Mouse (Mus musculus) intestine, postnatal 0 days (tissue): ENCODE results near the gene Rcvrn. TPM values are rescaled to one million over a fixed set of nuclear protein-coding genes. Genes with fewer than 3 reads are reported as not detected.
A peak's percentile ranks its signal among the peaks of the same experiment; 100 is the strongest.

ENCODE experiments used
- ATAC-seq: fragments of 200-750 bp; cut with Nextera tagmentation; 2 replicates; pipeline ENCODE4 v1.8.0; 2017; ENCODE audit warnings: mild to moderate bottlenecking, moderate TSS enrichment, moderate library complexity
- H3K27ac ChIP-seq: fragments of 300-500 bp; sonication (generic); 2 replicates; pipeline ENCODE4 v1.5.1; 2014; ENCODE audit warnings: mild to moderate bottlenecking, low read depth, low read length, moderate library complexity
- H3K27me3 ChIP-seq: fragments of 300-500 bp; sonication (generic); replicated peaks from 2 replicates; pipeline ENCODE4 v1.6.1; 2014; ENCODE audit warnings: low read length, mixed read lengths; ENCODE audit not compliant: control insufficient read depth, insufficient read depth
- H3K36me3 ChIP-seq: fragments of 300-500 bp; sonication (generic); 2 replicates; pipeline ENCODE4 v1.6.1; 2014; ENCODE audit warnings: mild to moderate bottlenecking, moderate library complexity; ENCODE audit not compliant: control insufficient read depth, insufficient read depth
- H3K4me1 ChIP-seq: fragments of 300-500 bp; sonication (generic); replicated peaks from 2 replicates; pipeline ENCODE4 v1.6.1; 2014; ENCODE audit warnings: antibody characterized with exemption, low read length, mixed read lengths; ENCODE audit not compliant: control insufficient read depth, insufficient read depth
- H3K4me2 ChIP-seq: fragments of 300-500 bp; sonication (generic); replicated peaks from 2 replicates; pipeline ENCODE4 v1.6.1; 2014; ENCODE audit warnings: low read depth, mild to moderate bottlenecking, moderate library complexity
- H3K4me3 ChIP-seq: fragments of 300-500 bp; sonication (generic); 2 replicates; pipeline ENCODE4 v1.5.1; 2014; ENCODE audit warnings: low read depth, low read length
- H3K9ac ChIP-seq: fragments of 300-500 bp; sonication (generic); 2 replicates; pipeline ENCODE4 v1.6.1; 2014; ENCODE audit warnings: mild to moderate bottlenecking, low read depth, low read length
- H3K9me3 ChIP-seq: fragments of 300-500 bp; sonication (generic); 2 replicates; pipeline ENCODE4 v1.6.1; 2016; ENCODE audit warnings: mixed run types; ENCODE audit not compliant: control insufficient read depth
- CTCF ChIP-seq: sonication (generic); IDR thresholded peaks from 2 replicates; pipeline ENCODE4 v1.5.1; 2016; ENCODE audit warnings: low read depth, mild to moderate bottlenecking, control low read depth, antibody characterized with exemption, moderate library complexity
- WGBS: fragments of 180-500 bp; shearing (Covaris S2); extraction: QIAGEN DNeasy Blood & Tissue Kit; methylation state at CpG from one replicate; pipeline ENCODE4 v1.1.7; 2014; 5-methylcytosine and 5-hydroxymethylcytosine counted together
- polyA plus RNA-seq: library from polyadenylated mRNA; unstranded; fragments of >200 nt; fragmentation: Nextera tagmentation; extraction: Ambion mirVana; gene quantifications from 2 replicates; pipeline ENCODE4 v1.2.1, GENCODE M21; 2015

Rcvrn gene
- polyA plus RNA-seq, 1 experiment from 2014 or later = not detected

GRCm38 (mm10) chr11:67656811-67657210 lies 38.3 kb upstream of the Rcvrn start:
- TF ChIP-seq CTCF = no peak
- no peak overlapping the region for H3K9ac ChIP-seq
- no peak for ATAC-seq
- H3K4me3 ChIP-seq = no peak overlapping the region
- H3K27me3 ChIP-seq = no peaks in the 10 kb centered on the region
- H3K36me3 ChIP-seq = no peaks in the 10 kb centered on the region; the same call in 1 of the 2 replicates
- H3K4me2 ChIP-seq = no peak overlapping the region
- H3K9me3 ChIP-seq = no peaks in the 10 kb centered on the region
- no peaks in the 10 kb centered on the region for H3K4me1 ChIP-seq
- H3K27ac ChIP-seq = no peak overlapping the region
- 86% methylated on average over 9 of the region's 9 CpGs for WGBS

GRCm38 (mm10) chr11:67657685-67658382 lies 37.3 kb upstream of the Rcvrn start:
- Histone ChIP-seq H3K9me3 (no peaks in the 10 kb centered on the region), H3K4me1 (no peaks in the 10 kb centered on the region), H3K36me3 (no peaks in the 10 kb centered on the region; the same call in 1 of the 2 replicates), H3K27ac (no peak overlapping the region), H3K27me3 (no peaks in the 10 kb centered on the region), H3K4me3 (no peak overlapping the region), H3K9ac (no peak overlapping the region), H3K4me2 (no peak overlapping the region)
- WGBS = 42% methylated on average over 11 of the region's 11 CpGs
- TF ChIP-seq CTCF = peak; percentile 88
- no peak for ATAC-seq

- no peak for ATAC-seq
- Histone ChIP-seq H3K36me3 (no peaks in the 10 kb centered on the region), H3K4me2 (no peak overlapping the region), H3K27me3 (no peaks in the 10 kb centered on the region), H3K4me1 (no peaks in the 10 kb centered on the region), H3K27ac (no peak overlapping the region), H3K9ac (no peak overlapping the region), H3K9me3 (no peaks in the 10 kb centered on the region), H3K4me3 (no peak overlapping the region)
- no peak for TF ChIP-seq CTCF
- 87% methylated on average over 8 of the region's 8 CpGs for WGBS
Observed at GRCm38 (mm10) chr11:67661465-67661864, 33.7 kb upstream of the Rcvrn start.

GRCm38 (mm10) chr11:67663437-67663836 lies 31.7 kb upstream of the Rcvrn start:
- TF ChIP-seq CTCF = no peak
- H3K27ac ChIP-seq = no peak overlapping the region
- no peaks in the 10 kb centered on the region for H3K27me3 ChIP-seq
- H3K4me2 ChIP-seq = no peak overlapping the region
- H3K36me3 ChIP-seq = no peaks in the 10 kb centered on the region
- no peak overlapping the region for H3K4me3 ChIP-seq
- H3K4me1 ChIP-seq = no peaks in the 10 kb centered on the region
- 95% methylated on average over 4 of the region's 4 CpGs for WGBS
- no peaks in the 10 kb centered on the region for H3K9me3 ChIP-seq
- no peak for ATAC-seq
- no peak overlapping the region for H3K9ac ChIP-seq

GRCm38 (mm10) chr11:67664261-67664660 lies 30.9 kb upstream of the Rcvrn start:
- TF ChIP-seq CTCF = no peak
- Histone ChIP-seq H3K27ac (no peak overlapping the region), H3K9ac (no peak overlapping the region), H3K4me2 (no peak overlapping the region), H3K36me3 (no peaks in the 10 kb centered on the region), H3K4me3 (no peak overlapping the region), H3K9me3 (no peaks in the 10 kb centered on the region), H3K4me1 (no peaks in the 10 kb centered on the region), H3K27me3 (no peaks in the 10 kb centered on the region)
- no peak for ATAC-seq
- 83% methylated on average over 3 of the region's 3 CpGs for WGBS

GRCm38 (mm10) chr11:67664918-67665317 lies 30.2 kb upstream of the Rcvrn start:
- no peak for TF ChIP-seq CTCF
- no peak overlapping the region for H3K4me2 ChIP-seq
- H3K36me3 ChIP-seq = no peaks in the 10 kb centered on the region
- 83% methylated on average over 6 of the region's 6 CpGs for WGBS
- H3K4me3 ChIP-seq = no peak overlapping the region
- H3K27ac ChIP-seq = no peak overlapping the region
- no peaks in the 10 kb centered on the region for H3K9me3 ChIP-seq
- ATAC-seq = no peak
- H3K27me3 ChIP-seq = no peaks in the 10 kb centered on the region
- H3K9ac ChIP-seq = no peak overlapping the region
- H3K4me1 ChIP-seq = no peaks in the 10 kb centered on the region
